Mouse (Mus musculus) liver, postnatal 0 days (tissue): ENCODE measurements around the gene Asb17.

Experiments used
- CTCF ChIP-seq: sonication (generic); IDR thresholded peaks from 2 replicates; pipeline ENCODE4 v1.5.1; 2016; ENCODE audit warnings: antibody characterized with exemption, low read depth
- EP300 ChIP-seq: IDR thresholded peaks from 2 replicates; pipeline ENCODE4 v1.6.1; 2016; ENCODE audit warnings: antibody characterized with exemption, low read depth, mild to moderate bottlenecking

GRCm38 (mm10) chr3:153818723-153819122 is 25.3 kb upstream of the Asb17 start:
- TF ChIP-seq CTCF, result no peak
- no peak for TF ChIP-seq EP300
